Mouse (Mus musculus) right cerebral cortex, postnatal 36 days (tissue): ENCODE results near the gene Hprt.
"Not testable (repeated sequence)": the region's sequence is repeated elsewhere in the genome, so short reads cannot be mapped to it uniquely, and the experiment has no call there.

ENCODE experiments used
- DNase-seq, 2 experiments: peaks; one replicate each; pipeline ENCODE4 v3.0.0; 2022; ENCODE audit warnings: low spot score in 2 of 2, mixed read lengths in 1 of 2

Hprt gene

DNA sequence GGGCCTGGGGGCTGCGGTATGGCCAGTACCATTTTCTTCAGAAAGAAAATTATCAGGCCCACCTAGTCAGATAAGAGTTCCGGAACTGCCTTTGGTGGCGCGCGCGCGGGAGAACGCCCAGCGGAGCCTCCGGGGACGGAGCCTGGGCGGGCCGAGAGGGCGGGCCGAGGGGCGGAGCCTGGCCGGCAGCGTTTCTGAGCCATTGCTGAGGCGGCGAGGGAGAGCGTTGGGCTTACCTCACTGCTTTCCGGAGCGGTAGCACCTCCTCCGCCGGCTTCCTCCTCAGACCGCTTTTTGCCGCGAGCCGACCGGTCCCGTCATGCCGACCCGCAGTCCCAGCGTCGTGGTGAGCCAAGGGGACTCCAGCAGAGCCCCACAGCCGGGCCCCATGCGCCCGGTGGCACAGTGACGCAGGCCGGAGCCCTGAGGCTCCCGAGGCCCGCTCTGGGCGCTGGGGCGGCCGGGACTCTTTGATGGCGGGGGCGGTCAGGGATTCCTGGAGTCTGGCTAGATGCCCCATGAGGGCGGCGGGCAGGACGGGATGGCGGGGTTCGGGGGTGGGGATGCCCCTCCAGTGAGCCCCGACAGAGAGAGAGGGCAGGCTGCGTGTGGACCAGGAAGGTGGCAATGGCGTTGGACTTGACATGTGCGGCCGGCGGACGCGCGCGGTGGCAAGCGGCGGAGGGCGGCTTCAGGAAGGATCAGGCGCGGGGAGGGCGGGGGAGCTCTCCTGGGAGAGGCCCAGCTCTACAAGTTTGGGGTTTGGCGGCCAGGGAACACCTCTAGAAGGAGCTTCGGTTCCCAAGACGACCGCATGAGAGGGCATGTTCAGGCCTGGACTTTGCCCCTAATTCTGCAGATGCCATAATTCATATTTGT is at the start of gene Hprt:
Gene Hprt, plus strand, starts transcription at position 233 of the 879 bp plus-strand sequence.
- peak; percentile 70 to 76 for DNase-seq

DNA sequence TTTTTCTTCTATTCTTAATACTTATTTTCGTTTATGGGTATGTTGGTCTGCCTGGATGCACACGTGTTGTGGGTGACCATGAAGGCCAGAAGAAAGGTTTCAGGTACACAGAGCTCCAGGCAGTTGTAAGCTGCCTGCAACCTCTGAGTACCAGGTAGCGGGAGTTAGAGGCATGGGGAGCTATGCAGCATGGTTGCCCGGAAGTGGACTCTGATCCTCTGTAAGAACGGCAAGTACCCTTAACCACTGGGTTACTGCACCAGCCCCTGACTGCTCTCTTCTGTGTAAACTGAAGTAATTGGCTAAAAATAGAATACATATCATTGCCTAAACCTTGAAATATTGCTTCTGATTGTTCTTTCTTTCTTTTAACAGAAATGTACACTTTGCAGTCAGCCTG is 42.4 kb upstream of the Hprt start:
- no peak for DNase-seq

DNA sequence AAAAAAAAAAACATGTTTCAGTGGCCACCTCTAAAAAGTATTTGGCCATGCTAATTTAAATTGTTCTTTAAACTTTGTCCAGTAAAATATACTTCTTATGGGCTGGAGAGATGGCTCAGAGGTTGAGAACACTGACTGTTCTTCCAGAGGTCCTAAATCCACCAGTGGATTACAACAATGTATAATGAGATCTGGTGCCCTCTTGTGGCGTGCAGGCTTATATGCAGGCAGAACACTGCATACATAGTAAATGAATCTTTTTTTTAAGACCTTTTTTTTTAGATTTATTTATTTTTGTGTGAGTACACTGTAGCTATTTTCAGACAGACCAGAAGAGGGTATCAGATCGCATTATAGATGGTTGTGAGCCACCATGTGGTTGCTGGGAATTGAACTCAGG is 38.2 kb upstream of the Hprt start:
- DNase-seq: no peak

DNA sequence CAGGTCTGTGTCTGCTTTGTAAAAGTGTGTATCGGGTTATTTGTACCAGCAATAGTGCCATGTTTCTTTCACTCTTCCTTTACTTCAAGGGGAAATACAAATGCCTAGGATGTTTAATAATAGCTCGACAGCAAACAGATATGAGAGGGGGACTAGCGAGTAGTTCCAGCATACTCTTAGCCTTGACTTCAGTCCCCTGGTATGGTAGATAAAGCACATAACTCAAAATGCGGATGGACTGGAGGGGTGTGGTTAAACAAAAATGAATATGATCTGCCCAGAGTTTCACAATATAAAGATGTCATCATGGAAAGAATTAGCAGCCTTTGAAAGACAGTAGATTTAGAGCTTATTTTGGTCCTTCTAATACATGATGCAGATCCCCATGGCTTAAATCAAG is 31.0 kb upstream of the Hprt start:
- no peak for DNase-seq

GRCm38 (mm10) chrX:52961559-52962110 is 26.3 kb upstream of the Hprt start:
- no peak for DNase-seq

- DNase-seq: no peak
Measured at GRCm38 (mm10) chrX:52965149-52965548, 22.8 kb upstream of the Hprt start.

GRCm38 (mm10) chrX:52971211-52972006 is 16.5 kb upstream of the Hprt start:
- DNase-seq: no peak

- no peak for DNase-seq
Measured at GRCm38 (mm10) chrX:52972129-52972528, 15.8 kb upstream of the Hprt start.

DNA sequence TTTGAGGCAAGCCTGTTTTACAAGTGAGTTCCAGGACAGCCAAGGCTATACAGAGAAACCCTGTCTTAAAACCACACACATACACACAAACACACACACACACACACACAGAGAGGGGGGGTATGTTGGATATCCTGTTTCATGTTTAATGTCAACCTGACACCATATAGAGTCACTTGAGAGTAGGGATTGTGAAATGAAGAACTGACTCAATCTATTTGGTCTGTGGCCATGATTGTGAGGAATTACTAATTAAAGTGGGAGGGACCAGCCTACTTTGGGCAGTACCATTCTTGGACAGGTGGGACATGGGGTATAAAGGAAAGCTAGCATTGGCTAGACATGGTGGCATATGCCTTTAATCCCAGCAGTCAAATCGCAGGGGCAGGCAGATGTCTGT is 15.3 kb upstream of the Hprt start:
- no peak for DNase-seq

DNA sequence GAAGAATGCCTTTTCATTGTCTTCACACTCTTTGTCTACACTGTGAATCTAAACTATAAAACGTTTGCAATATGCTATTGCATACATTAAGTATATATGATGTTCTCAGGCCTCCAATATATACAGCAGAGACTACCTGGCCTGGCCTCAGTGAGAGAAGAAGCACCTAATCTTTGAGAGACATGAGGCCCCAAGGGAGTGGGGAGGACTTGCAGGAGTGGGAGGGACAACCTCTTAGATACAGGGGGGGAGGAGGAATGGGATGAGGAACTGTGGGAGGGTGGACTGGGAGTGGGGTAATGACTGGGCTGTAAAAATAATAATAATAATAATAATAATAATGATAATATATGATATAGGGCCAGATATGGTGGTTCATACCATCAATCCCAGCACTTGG is 9.4 kb upstream of the Hprt start:
- no peak for DNase-seq

- no peak for DNase-seq
Measured at GRCm38 (mm10) chrX:52981378-52981777, 6.6 kb upstream of the Hprt start.

- DNase-seq: not testable (repeated sequence)
Measured at GRCm38 (mm10) chrX:52994726-52995125, 6.8 kb downstream of the Hprt start.

DNA sequence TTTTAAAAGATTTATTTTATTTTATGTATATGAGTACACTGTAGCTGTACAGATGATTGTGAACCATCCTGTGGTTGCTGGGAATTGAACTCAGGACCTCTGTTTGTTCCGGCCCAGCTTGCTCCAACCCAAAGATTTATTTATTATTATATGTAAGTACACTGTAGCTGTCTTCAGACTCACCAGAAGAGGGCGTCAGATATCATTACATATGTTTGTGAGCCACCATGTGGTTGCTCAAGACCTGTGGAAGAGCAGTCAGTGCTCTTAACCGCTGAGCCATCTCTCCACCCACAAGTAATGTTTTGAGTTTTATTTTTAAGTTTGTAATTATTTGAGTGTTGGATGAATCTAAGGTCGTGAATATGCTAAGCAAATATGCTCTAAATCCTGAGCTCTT is 16.9 kb downstream of the Hprt start:
- not testable (repeated sequence) for DNase-seq

GRCm38 (mm10) chrX:53006062-53006461 is 18.1 kb downstream of the Hprt start:
- no peak for DNase-seq

DNA sequence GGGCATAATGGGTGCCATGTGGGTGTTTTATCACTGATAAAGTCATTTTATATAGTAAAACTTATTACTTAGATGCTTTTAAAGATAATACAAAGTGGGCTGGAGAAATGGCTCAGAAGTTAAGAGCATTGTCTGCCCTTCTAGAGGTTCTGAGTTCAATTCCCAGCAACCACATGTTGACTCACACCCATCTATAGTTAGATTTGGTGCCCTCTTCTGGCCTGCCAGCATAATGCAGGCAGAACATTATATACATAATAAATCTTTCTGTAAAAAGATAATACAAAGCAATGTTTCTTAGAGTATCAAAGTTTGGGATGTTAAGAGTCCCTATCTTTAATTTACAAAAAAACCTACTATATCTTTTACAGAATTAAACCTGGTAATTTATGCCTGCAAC is 27.6 kb downstream of the Hprt start:
- no peak for DNase-seq

DNA sequence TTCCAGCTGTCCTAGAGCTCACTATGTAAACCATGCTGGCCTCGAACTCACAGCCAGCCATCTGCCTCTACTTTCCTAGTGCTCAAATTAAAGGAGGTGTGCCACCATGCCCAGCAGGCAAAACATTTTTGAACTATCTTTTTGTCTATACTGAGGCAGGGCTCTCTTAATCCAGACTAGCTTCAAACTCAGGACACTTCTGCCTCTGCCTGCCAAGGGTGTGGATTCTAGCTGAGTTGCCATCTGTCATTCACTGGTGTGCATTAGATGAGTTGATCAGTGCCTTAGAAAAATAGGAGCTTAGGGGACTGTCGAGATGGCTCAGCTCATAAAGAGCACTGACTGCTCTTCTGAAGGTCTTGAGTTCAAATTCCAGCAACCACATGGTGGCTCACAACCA is 35.1 kb downstream of the Hprt start:
- DNase-seq: no peak

GRCm38 (mm10) chrX:53024268-53024667 is 36.3 kb downstream of the Hprt start:
- DNase-seq: not testable (repeated sequence)

- DNase-seq: no peak
Measured at GRCm38 (mm10) chrX:53025471-53026223, 37.7 kb downstream of the Hprt start.

DNA sequence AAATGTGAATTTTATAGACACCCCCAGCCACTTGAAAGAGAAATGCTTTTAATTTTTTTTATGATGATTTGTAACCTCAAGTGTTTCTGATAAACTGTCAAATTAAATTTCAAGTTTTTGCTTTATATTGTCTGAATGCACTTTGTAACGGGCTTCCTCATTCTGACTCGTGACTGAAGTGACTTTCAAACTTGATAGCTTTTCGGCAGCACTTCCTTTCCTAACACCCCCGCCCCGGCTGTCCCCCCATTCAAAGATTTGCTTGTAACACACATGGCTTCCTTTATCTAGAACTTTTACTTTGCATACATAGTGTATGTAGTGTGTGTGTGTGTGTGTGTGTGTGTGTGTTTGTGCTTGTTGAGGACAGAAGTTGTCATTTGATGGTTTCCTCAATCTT is 41.6 kb downstream of the Hprt start:
- no peak for DNase-seq

DNA sequence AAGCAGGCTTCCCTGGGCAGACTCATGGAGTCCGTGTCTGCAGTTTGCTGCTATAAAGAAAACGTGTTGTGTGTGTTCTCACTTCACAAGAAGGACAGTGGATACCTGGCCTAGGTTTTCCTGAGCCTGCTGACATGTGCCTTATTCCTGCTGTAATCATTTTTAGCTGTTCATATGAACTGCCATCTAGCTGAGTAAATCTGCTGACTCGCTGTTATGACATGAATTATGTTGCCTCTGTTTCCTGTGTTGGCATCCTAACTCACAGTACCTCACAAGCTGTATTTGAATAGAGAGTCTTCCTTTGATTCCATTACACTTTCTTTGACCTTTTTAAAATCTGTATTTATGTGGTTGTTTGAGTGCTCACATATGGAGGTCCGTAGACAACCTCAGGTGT is 50.3 kb downstream of the Hprt start:
- no peak for DNase-seq

GRCm38 (mm10) chrX:53039651-53040050 is 51.7 kb downstream of the Hprt start:
- no peak for DNase-seq

DNA sequence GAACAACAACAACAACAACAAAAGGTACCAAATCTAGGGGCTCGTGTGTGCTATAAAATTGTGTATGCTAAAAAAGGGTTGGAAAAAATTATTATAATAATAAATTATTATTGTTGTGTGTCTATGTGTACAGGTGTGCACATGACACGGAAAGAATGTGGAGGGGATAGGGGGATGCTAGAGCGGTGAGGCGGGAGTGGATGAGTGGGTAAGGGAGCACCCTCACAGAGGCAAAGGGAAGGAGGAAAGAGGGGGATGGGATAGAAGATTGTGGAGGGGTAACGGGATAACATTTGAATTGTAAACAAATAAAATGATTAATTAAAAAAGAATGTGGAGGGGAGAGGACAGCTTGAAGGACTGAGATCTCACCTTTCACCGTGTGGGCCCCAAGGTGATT is 52.2 kb downstream of the Hprt start:
- DNase-seq: no peak
